Mouse (Mus musculus): ENCODE measurements around the gene Htra2.

Gene Htra2

DNA sequence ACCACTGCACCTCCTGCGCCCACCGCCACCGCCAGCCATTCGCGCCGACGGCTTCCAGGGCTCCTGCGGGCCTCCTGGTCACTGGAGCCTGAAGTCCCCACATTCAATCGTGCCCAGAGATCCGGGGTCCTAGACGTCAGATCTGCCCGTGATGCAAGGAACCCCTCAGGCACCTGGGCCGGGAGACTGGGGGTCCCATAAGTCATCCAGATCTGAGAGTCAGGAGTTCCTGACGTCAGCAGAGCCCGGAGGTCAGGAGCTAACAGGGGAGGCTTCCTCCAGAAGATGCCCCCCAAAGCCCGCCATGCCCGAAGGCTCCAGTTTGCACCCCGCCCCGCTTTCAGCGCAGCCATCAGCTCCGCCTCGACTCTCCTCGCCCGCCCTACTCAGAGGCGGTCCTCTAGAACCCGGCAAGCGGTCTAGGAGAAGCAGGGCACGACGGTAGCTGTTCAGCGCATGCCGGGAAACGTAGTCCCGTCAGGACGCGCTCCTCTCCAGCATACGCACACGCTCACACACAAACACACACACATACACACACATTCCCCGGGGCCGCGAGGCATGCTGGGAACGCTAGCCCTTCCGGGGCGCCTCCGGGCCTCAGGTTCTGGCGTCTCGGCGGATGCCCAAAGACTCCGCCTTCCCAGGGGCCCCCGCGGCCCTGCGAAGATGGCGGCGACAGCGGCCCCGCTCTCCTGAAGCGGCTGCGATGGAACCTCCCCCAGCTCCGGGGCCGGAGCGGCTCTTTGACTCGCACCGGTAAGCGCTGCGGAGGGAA is 810 bp downstream of the Htra2 start, which contains the start of gene Aup1:
Gene Aup1 (plus strand): TSS at position 448 of the 778 bp plus-strand sequence.
- peak; percentile 99 for DNase-seq (ENCODE audit: low read depth, low spot score)
- Histone ChIP-seq H3K36me3 (ENCODE audit: control insufficient read depth, insufficient read depth, low read length, poor library complexity, severe bottlenecking) (peaks cover 6% of the 10 kb centered on the region), H3K27me3 (ENCODE audit: control insufficient read depth, insufficient read depth, low read length, poor library complexity, severe bottlenecking) (no peaks in the 10 kb centered on the region)

DNA sequence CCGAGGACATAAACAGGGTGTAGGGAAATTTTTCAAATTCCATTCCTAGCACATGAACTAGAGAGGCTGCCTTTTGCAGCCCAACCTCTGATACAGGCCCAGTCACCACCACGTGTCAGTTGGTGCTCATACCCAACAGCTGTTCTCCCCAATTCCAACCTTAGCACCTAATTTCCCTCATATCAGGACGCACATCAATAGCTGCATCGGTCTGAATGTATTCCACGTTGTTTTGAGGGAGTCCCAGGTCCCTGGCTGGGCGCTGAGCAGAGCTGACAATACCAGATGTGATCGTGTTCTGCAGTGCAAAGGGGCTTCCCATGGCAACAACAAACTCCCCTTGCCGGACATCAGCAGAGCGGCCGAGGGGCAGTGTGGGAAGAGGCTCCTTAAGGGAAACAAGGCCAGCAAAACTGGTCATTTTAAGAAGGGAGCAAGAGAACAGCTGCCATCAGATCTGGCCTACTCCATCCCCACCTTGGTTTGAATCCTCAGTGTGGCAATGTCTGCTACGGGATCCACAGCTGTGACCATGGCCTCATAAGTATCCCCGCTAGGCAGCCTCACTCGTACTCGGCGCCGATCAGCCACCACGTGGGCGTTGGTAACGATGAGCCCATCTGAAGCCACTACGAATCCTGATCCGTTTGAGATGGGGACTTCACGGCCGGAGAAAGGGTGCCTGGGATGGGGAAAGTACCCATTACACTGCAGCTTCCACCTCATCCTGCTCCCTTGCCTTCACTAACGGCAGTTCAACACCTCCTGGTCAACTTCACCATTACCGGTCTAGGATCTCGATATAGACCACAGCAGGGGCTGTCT is 1.7 kb downstream of the Htra2 start:
- no peaks in the 10 kb centered on the region for H3K27me3 ChIP-seq (ENCODE audit: control insufficient read depth, insufficient read depth, low read length, poor library complexity, severe bottlenecking)
- H3K36me3 ChIP-seq (ENCODE audit: control insufficient read depth, insufficient read depth, low read length, poor library complexity, severe bottlenecking): peaks cover 6% of the 10 kb centered on the region
- peak; percentile 55 for DNase-seq (ENCODE audit: low read depth, low spot score)

GRCm38 (mm10) chr6:83049367-83049766 is 5.7 kb downstream of the Htra2 start:
- H3K36me3 ChIP-seq (ENCODE audit: control insufficient read depth, insufficient read depth, low read length, poor library complexity, severe bottlenecking): no peaks in the 10 kb centered on the region; the same call in 1 of the 2 replicates
- no peaks in the 10 kb centered on the region for H3K27me3 ChIP-seq (ENCODE audit: control insufficient read depth, insufficient read depth, low read length, poor library complexity, severe bottlenecking)
- no peak for DNase-seq (ENCODE audit: low read depth, low spot score)

DNA sequence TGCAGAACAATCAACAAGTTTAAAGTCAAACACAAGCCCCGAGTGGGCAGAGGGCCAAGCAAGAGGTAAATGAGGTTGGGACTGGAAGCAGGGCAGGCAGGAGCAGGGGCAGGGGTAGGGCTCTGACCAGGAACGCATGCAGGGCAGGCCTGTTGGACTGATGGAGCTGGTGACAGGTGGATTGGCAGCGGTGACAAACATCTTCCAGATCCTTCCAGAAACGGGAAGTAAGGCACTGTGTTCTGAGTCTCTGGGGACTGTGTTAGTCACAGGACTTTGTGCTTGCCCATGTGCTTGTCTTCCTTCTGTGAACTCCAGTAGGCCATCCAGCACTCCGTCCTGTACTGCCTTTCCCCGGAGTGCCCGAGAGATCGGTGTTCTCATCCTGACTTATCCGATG is 10.3 kb downstream of the Htra2 start:
- Histone ChIP-seq H3K27me3 (ENCODE audit: control insufficient read depth, insufficient read depth, low read length, poor library complexity, severe bottlenecking) (no peaks in the 10 kb centered on the region), H3K36me3 (ENCODE audit: control insufficient read depth, insufficient read depth, low read length, poor library complexity, severe bottlenecking) (no peaks in the 10 kb centered on the region)
- DNase-seq (ENCODE audit: low read depth, low spot score): peak; percentile 83

- H3K36me3 ChIP-seq (ENCODE audit: control insufficient read depth, insufficient read depth, low read length, poor library complexity, severe bottlenecking): no peaks in the 10 kb centered on the region
- no peaks in the 10 kb centered on the region for H3K27me3 ChIP-seq (ENCODE audit: control insufficient read depth, insufficient read depth, low read length, poor library complexity, severe bottlenecking)
- DNase-seq (ENCODE audit: low read depth, low spot score): no peak
These were observed 11.1 kb downstream of the Htra2 start for GRCm38 (mm10) chr6:83043993-83044392.

DNA sequence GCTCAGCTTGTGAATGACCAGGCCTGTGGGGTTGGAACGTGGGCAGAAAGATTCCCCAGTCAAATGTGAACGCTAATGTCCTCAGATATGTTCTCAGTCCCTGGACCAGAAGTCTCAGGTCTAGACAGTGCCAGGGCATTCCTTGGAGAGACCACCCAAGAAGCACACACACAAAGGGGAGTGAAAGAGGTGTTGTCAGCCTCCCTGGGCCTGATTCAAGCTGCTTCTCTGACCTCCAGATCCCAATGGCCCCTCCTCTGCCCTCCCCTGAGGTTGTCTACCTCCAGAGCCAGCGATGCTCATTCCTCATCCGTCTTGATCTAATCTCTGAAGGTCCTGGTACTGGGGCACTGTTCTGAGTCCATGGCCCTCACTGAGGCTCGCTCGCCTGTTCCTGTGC is 11.5 kb downstream of the Htra2 start:
- no peaks in the 10 kb centered on the region for H3K36me3 ChIP-seq (ENCODE audit: control insufficient read depth, insufficient read depth, low read length, poor library complexity, severe bottlenecking)
- no peaks in the 10 kb centered on the region for H3K27me3 ChIP-seq (ENCODE audit: control insufficient read depth, insufficient read depth, low read length, poor library complexity, severe bottlenecking)
- no peak for DNase-seq (ENCODE audit: low read depth, low spot score)

- H3K27me3 ChIP-seq (ENCODE audit: control insufficient read depth, insufficient read depth, low read length, poor library complexity, severe bottlenecking): no peaks in the 10 kb centered on the region
- DNase-seq (ENCODE audit: low read depth, low spot score): no peak
- no peaks in the 10 kb centered on the region for H3K36me3 ChIP-seq (ENCODE audit: control insufficient read depth, insufficient read depth, low read length, poor library complexity, severe bottlenecking)
These were observed 14.5 kb downstream of the Htra2 start for GRCm38 (mm10) chr6:83040601-83041000.

- no peaks in the 10 kb centered on the region for H3K27me3 ChIP-seq (ENCODE audit: control insufficient read depth, insufficient read depth, low read length, poor library complexity, severe bottlenecking)
- DNase-seq (ENCODE audit: low read depth, low spot score): peak; percentile 97
- no peaks in the 10 kb centered on the region for H3K36me3 ChIP-seq (ENCODE audit: control insufficient read depth, insufficient read depth, low read length, poor library complexity, severe bottlenecking)
These were observed 16.5 kb downstream of the Htra2 start for GRCm38 (mm10) chr6:83038496-83039012.

GRCm38 (mm10) chr6:83037188-83037587 is 17.9 kb downstream of the Htra2 start:
- no peaks in the 10 kb centered on the region for H3K27me3 ChIP-seq (ENCODE audit: control insufficient read depth, insufficient read depth, low read length, poor library complexity, severe bottlenecking)
- no peaks in the 10 kb centered on the region for H3K36me3 ChIP-seq (ENCODE audit: control insufficient read depth, insufficient read depth, low read length, poor library complexity, severe bottlenecking)
- DNase-seq (ENCODE audit: low read depth, low spot score): no peak

DNA sequence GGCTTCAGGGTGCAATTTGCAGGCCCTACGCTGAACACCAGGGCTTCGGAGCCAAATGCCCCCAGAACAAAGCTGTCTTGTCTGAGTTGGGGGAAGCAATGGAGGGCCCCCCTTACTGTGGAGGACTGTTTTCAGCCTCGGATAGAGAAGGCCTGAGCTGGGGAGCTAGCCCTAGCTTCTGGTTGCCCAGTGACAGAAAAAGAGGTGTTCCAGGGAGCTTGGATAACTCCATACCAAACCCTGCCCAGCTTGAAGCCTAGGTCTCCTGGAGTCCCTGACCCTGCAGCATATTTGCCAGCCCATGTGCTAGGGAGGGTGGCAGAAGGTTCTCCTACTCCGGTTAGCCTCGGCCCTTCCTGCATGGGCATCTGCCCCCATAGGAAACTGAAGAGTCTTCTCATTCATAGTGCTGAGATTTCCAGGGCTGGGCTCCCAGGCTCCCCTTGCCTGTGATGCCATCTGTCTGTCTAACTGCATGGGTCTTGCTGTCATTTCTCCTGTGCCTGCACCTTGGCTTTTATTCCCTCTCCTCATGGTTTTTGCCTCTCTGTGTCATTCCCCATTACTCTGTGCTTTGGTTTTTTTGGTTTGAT is 20.5 kb downstream of the Htra2 start:
- peaks cover 8% of the 10 kb centered on the region for H3K36me3 ChIP-seq (ENCODE audit: control insufficient read depth, insufficient read depth, low read length, poor library complexity, severe bottlenecking)
- DNase-seq (ENCODE audit: low read depth, low spot score): no peak
- no peaks in the 10 kb centered on the region for H3K27me3 ChIP-seq (ENCODE audit: control insufficient read depth, insufficient read depth, low read length, poor library complexity, severe bottlenecking)

GRCm38 (mm10) chr6:83033249-83034185 is 21.6 kb downstream of the Htra2 start, which contains the start of the genes Dok1 and Loxl3:
Gene Dok1, minus strand, starts transcription at chr6:83033471.
Gene Loxl3, plus strand, starts transcription at chr6:83034173.
- peaks cover 8% of the 10 kb centered on the region for H3K36me3 ChIP-seq (ENCODE audit: control insufficient read depth, insufficient read depth, low read length, poor library complexity, severe bottlenecking)
- peak; percentile 78 for DNase-seq (ENCODE audit: low read depth, low spot score)
- H3K27me3 ChIP-seq (ENCODE audit: control insufficient read depth, insufficient read depth, low read length, poor library complexity, severe bottlenecking): no peaks in the 10 kb centered on the region

- Histone ChIP-seq H3K27me3 (ENCODE audit: control insufficient read depth, insufficient read depth, low read length, poor library complexity, severe bottlenecking) (no peaks in the 10 kb centered on the region), H3K36me3 (ENCODE audit: control insufficient read depth, insufficient read depth, low read length, poor library complexity, severe bottlenecking) (peaks cover 8% of the 10 kb centered on the region)
- DNase-seq (ENCODE audit: low read depth, low spot score): peak; percentile 66
These were observed 22.3 kb downstream of the Htra2 start for GRCm38 (mm10) chr6:83032769-83033191.

GRCm38 (mm10) chr6:83031921-83032590 is 23.0 kb downstream of the Htra2 start:
- H3K27me3 ChIP-seq (ENCODE audit: control insufficient read depth, insufficient read depth, low read length, poor library complexity, severe bottlenecking): no peaks in the 10 kb centered on the region
- DNase-seq (ENCODE audit: low read depth, low spot score): no peak
- H3K36me3 ChIP-seq (ENCODE audit: control insufficient read depth, insufficient read depth, low read length, poor library complexity, severe bottlenecking): peaks cover 8% of the 10 kb centered on the region
